In genomic region chr7:99797261-99797660, GRCm38 (mm10) we compare ENCODE assay signal across 15 mouse cellular contexts. TPM values are rescaled to one million over a fixed set of nuclear protein-coding genes. Genes with fewer than 3 reads are reported as not detected.
"Had no signal": no experiment of that assay in that cellular context is flagged by ENCODE, and none has a peak within 500 bp of the region (broad histone marks: within the 10 kb centered on the region; RNA-seq: fewer than 3 reads in every experiment).

No protein-coding gene starts in this region.

- H3K4me2 ChIP-seq: limb, embryonic 12.5 days; liver, embryonic 13.5 days; lung, embryonic 15.5 days had no signal

- H3K36me3 ChIP-seq: limb, embryonic 12.5 days; liver, embryonic 13.5 days; lung, embryonic 15.5 days had no signal

- H3K9me3 ChIP-seq: limb, embryonic 12.5 days; lung, embryonic 15.5 days had no signal

- DNase-seq: kidney, adult 8-10 months; kidney, postnatal 25 days; layer of hippocampus, postnatal 36 days; liver; liver, embryonic 13.5 days; liver, postnatal 0 days; lung, postnatal 14 days; thymus, adult 18-20 months; thymus, postnatal 14 days had no signal

- ATAC-seq: liver, postnatal 0 days had no signal

- H3K9ac ChIP-seq: limb, embryonic 12.5 days; liver, embryonic 13.5 days; liver, postnatal 0 days; lung, embryonic 15.5 days had no signal

- H3K4me3 ChIP-seq: limb, embryonic 12.5 days; liver, embryonic 13.5 days; lung, embryonic 15.5 days had no signal

- H3K27ac ChIP-seq: limb, embryonic 12.5 days; liver, embryonic 13.5 days; lung, embryonic 15.5 days had no signal

RNA-seq across cellular contexts. Expression of gene Olfr521, which starts 34.0 kb away (rescaled TPM):
- polyA plus RNA-seq: kidney, embryonic 16.5 days; limb, embryonic 12.5 days; liver, embryonic 13.5 days; liver, postnatal 0 days; lung, embryonic 15.5 days; midbrain, embryonic 16.5 days; neural tube, embryonic 14.5 days; stomach, embryonic 14.5 days had no signal
